Mouse (Mus musculus) activated CD4-positive, CD25-positive, alpha-beta regulatory T cell, adult 4 months (primary cell): ENCODE data around the gene Gm13289. TPM values are rescaled to one million over a fixed set of nuclear protein-coding genes. Genes with fewer than 3 reads are reported as not detected.
"Not testable (repeated sequence)": the region's sequence is repeated elsewhere in the genome, so short reads cannot be mapped to it uniquely, and the experiment has no call there.

ENCODE experiments used
- ATAC-seq: one replicate; pipeline ENCODE4 v1.8.0; 2017
- polyA plus RNA-seq, 2 experiments: library from polyadenylated mRNA; unstranded; fragments of 100-300 nt; shearing (Covaris generic); gene quantifications; one replicate each; pipeline ENCODE4 v1.2.1; 2017

Gm13289 gene
- polyA plus RNA-seq, result not detected

DNA sequence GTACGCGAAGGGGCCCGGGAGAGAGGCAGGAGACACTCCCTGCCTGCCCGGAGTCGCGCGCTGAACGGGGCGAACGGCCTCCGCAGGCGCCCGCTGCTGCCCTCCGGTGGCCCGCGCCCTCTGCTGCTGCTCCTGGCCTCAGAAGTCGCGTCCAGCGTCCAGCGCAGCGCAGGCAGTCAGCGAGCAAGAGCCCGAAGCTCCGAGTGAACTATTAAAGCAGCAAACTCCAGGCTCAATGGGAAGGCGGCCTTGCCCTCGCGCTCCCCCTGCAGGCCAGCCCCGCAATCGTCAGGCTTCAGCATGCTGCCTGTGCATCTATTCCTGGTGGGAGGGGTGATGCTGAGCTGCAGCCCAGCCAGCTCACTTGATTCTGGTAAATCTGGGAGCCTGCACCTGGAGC, at the start of gene Gm13289:
Gm13289 (plus strand) TSS at position 301 of the 400 bp plus-strand sequence.
- not testable (repeated sequence) for ATAC-seq

GRCm38 (mm10) chr4:88727324-88727723, 49.4 kb upstream of the Gm13289 start:
- peak; percentile 90 for ATAC-seq

DNA sequence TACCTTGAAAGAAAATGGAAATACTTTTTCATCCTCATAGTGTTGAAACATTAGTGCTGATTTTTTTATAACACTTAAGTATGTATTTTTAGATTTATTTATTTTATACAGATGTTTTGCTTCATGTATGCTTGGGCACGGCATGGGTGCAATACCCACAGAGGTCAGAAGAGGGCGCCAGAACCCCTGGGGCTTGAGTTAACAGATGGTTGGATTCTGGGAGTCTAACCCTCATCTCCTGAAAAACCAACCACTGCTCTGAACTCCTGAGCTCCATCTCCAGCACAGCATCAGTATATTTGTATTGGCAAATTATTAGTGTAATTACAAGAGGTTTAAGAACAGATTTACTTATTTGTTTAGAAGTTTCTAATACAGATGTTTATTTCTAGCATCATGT, 38.2 kb upstream of the Gm13289 start:
- peak; percentile 79 for ATAC-seq

GRCm38 (mm10) chr4:88739036-88739435, 37.7 kb upstream of the Gm13289 start:
- ATAC-seq, result no peak

GRCm38 (mm10) chr4:88741426-88741825, 35.3 kb upstream of the Gm13289 start:
- ATAC-seq, result no peak

GRCm38 (mm10) chr4:88742771-88743371, 33.9 kb upstream of the Gm13289 start:
- peak; percentile 43 for ATAC-seq

DNA sequence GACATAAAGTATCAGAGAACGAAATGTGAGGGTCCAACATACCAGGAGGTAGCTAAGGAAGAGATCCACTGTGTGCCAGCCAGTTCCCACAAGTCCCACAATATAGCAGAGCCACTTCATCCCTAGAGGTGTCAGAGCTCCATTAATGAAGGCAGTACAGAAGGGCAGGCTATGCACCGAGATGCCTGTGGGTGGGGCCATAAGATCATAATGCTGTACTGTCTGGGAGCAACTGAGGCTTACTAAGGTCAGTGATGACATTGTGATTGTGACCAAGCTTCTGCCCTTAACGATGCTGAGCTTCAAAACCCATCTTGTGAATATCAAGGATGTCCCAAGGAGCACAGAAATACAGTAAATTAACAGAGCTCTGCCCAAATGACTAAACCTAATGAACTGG, 32.5 kb upstream of the Gm13289 start:
- ATAC-seq, result peak; percentile 32

DNA sequence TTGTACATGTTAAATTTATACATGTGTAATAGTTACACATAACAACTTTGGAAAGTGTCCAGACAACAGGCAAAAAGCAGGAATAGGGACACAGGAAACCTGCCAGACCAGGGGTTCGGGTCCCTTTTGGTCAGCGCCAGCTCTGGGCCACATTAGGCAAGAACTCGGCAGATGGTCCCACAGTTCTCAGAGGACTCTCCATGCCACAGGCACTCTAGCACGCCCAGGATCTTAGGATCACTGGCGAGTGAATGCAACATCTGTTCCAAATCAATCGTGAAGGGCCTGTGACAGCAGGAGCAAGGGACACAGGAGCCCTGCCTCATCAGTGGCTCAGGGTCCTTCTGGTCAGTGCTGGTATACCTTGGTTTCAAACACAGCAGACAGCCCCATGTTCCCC, 26.8 kb upstream of the Gm13289 start:
- ATAC-seq, result no peak

DNA sequence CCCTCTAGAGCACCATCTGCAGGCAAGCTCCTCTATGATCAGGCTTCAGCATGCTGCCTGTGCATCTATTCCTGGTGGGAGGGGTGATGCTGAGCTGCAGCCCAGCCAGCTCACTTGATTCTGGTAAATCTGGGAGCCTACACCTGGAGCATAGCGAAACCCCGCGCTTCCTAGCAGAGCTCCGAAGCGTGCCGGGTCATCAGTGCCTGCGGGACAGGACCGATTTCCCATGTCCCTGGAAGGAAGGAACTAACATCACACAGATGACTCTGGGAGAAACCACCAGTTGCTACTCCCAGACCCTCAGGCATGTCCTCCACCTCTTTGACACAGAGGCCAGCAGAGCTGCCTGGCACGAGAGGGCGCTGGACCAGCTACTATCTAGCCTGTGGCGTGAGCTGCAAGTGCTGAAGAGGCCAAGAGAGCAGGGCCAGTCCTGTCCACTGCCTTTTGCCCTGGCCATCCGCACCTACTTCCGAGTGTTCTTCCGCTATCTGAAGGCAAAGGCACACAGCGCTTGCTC, 21.8 kb upstream of the Gm13289 start, which contains the start of gene Gm13271:
Gm13271 (plus strand) TSS at position 51 of the 523 bp plus-strand sequence.
- ATAC-seq, result not testable (repeated sequence)

- not testable (repeated sequence) for ATAC-seq
Measured at GRCm38 (mm10) chr4:88756581-88757513, 19.9 kb upstream of the Gm13289 start.

DNA sequence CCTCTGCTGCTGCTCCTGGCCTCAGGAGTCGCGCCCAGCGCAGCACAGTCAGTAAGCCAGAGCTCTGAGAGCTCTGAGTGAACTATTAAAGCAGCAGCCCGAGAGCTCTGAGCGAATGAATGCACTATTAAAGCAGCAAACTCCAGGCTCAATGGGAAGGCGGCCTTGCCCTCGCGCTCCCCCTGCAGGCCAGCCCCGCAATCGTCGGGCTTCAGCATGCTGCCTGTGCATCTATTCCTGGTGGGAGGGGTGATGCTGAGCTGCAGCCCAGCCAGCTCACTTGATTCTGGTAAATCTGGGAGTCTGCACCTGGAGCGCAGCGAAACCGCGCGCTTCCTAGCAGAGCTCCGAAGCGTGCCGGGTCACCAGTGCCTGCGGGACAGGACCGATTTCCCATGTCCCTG, 19.1 kb upstream of the Gm13289 start:
- ATAC-seq, result peak; percentile 100

GRCm38 (mm10) chr4:88758751-88759150, 18.0 kb upstream of the Gm13289 start:
- ATAC-seq, result not testable (repeated sequence)

DNA sequence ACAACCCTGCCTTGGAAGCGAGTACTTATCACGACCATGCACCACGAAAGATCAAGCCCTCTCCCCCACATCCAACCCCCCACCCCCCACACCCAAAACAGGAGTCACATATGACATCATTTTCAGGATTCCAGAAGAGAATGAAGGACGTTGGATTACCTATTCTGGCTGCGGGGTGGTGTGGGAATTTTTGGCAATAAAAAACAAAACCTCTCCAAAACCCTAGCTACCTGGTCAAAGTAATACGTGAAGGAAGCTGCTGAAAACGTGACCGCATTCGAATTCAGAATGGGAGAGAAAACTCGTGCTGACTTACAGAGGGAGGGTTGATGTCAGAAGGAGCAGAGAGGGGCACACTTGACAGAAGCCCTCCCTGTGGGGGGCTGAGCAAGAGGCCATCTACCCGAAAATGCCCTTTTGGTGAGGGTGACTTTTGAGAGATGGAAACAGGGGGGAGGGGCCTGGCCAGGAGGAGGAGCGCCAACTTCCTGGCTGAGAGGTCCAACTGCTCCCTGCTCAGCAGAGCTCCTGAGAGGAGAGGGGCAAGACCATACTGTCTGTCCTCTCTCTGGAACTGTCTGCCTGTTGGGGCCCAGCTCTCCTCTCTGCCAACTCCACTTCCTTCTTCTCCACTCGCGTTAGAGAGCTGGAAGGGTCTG, 17.0 kb upstream of the Gm13289 start, which contains the start of gene Gm13283:
Gm13283 (plus strand) TSS at position 510 of the 659 bp plus-strand sequence.
- ATAC-seq, result not testable (repeated sequence)

GRCm38 (mm10) chr4:88760431-88760830, 16.3 kb upstream of the Gm13289 start:
- ATAC-seq, result not testable (repeated sequence)

DNA sequence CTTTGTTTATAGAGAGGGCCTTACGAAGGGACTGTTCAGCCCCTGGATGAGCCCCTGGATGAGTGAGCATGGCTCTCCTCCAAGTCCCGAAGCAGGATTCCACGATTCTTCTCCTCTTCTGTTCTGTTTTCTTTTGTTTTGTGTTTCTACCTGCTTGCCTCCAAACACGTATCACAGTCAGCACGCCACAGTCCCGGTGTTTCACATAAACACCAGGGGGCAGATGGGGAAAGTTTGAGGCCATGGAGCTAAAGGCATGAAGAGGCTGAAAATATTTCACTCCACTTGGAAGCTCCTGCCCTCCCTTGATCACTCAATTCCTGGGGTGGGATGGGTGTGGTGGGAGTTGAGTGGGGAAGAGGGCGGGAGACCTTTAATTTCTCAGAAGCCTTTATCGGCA, 14.9 kb upstream of the Gm13289 start:
- not testable (repeated sequence) for ATAC-seq

- not testable (repeated sequence) for ATAC-seq
Measured at GRCm38 (mm10) chr4:88762341-88762740, 14.4 kb upstream of the Gm13289 start.

GRCm38 (mm10) chr4:88763384-88764018, 13.2 kb upstream of the Gm13289 start:
- ATAC-seq, result not testable (repeated sequence)

GRCm38 (mm10) chr4:88773534-88773933, 3.2 kb upstream of the Gm13289 start, which contains the start of gene Gm13290:
Gm13290 (plus strand) TSS chr4:88773834.
- ATAC-seq, result not testable (repeated sequence)

DNA sequence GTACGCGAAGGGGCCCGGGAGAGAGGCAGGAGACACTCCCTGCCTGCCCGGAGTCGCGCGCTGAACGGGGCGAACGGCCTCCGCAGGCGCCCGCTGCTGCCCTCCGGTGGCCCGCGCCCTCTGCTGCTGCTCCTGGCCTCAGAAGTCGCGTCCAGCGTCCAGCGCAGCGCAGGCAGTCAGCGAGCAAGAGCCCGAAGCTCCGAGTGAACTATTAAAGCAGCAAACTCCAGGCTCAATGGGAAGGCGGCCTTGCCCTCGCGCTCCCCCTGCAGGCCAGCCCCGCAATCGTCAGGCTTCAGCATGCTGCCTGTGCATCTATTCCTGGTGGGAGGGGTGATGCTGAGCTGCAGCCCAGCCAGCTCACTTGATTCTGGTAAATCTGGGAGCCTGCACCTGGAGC, 2.8 kb downstream of the Gm13289 start, which contains the start of gene Gm13272:
Gm13272 (plus strand) TSS at position 301 of the 400 bp plus-strand sequence.
- not testable (repeated sequence) for ATAC-seq

DNA sequence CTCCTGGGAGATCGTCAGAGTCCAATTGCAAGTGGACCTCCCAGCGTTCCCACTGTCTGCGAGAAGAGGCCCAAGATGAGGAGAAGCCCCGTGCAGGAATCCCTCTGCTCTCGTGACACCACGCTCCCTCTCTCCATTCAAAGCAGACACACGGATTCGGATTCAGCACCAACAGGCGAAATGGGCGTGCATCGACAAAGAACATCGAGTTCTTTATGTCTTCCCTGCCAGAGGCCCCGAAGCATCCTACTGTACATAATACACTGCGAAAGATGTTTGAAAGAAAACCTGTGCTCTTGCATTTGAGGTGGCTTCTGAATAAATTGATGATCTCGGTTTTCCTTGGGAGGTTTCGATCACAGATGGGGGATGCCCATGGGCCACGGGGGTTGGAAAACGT, 3.6 kb downstream of the Gm13289 start:
- not testable (repeated sequence) for ATAC-seq

- ATAC-seq, result not testable (repeated sequence)
Measured at GRCm38 (mm10) chr4:88781831-88782230, 5.1 kb downstream of the Gm13289 start, which contains the start of gene Ifnz. Ifnz (plus strand) TSS chr4:88782131.

- ATAC-seq, result not testable (repeated sequence)
Measured at GRCm38 (mm10) chr4:88782335-88782734, 5.6 kb downstream of the Gm13289 start.
